Mouse (Mus musculus): Measurements from ENCODE around the gene Ltf. TPM values are rescaled to one million over a fixed set of nuclear protein-coding genes. Genes with fewer than 3 reads are reported as not detected.

Gene Ltf
- polyA plus RNA-seq, 1 experiment from 2014 or later: 2.0 TPM

Other genes with a start within 250 kb of the Ltf start
- not detected in 2 replicates for gene Prss42, start 221.1 kb upstream of the Ltf start, polyA plus RNA-seq (2015; fragmentation: Nextera tagmentation; extraction: Ambion mirVana)
- gene Prss44, start 205.3 kb upstream of the Ltf start, polyA plus RNA-seq (2015; fragmentation: Nextera tagmentation; extraction: Ambion mirVana): not detected in 2 replicates
- not detected in 2 replicates for gene Prss43, start 192.6 kb upstream of the Ltf start, polyA plus RNA-seq (2015; fragmentation: Nextera tagmentation; extraction: Ambion mirVana)
- not detected in 2 replicates for gene Prss45, start 184.7 kb upstream of the Ltf start, polyA plus RNA-seq (2015; fragmentation: Nextera tagmentation; extraction: Ambion mirVana)
- gene Prss46, start 174.8 kb upstream of the Ltf start, polyA plus RNA-seq (2015; fragmentation: Nextera tagmentation; extraction: Ambion mirVana): not detected in 2 replicates
- 0.32 and 0.46 TPM in 2 replicates for gene Prss50, start 161.3 kb upstream of the Ltf start, polyA plus RNA-seq (2015; fragmentation: Nextera tagmentation; extraction: Ambion mirVana)
- gene Als2cl, start 139.4 kb upstream of the Ltf start, polyA plus RNA-seq (2015; fragmentation: Nextera tagmentation; extraction: Ambion mirVana): 2.8 and 3.7 TPM in 2 replicates
- gene Tmie, start 139.2 kb upstream of the Ltf start, polyA plus RNA-seq (2015; fragmentation: Nextera tagmentation; extraction: Ambion mirVana): 0.93 and 1.1 TPM in 2 replicates
- not detected in 2 replicates for gene Fam240a, start 102.4 kb upstream of the Ltf start, polyA plus RNA-seq (2015; fragmentation: Nextera tagmentation; extraction: Ambion mirVana)
- gene Tdgf1, start 73.1 kb upstream of the Ltf start, polyA plus RNA-seq (2015; fragmentation: Nextera tagmentation; extraction: Ambion mirVana): 0.56 and 0.69 TPM in 2 replicates
- gene Lrrc2, start 67.7 kb upstream of the Ltf start, polyA plus RNA-seq (2015; fragmentation: Nextera tagmentation; extraction: Ambion mirVana): 0.32 and 0.57 TPM in 2 replicates
- gene Rtp3, start 28.7 kb upstream of the Ltf start, polyA plus RNA-seq (2015; fragmentation: Nextera tagmentation; extraction: Ambion mirVana): not detected in 2 replicates
- 1.1 and 1.2 TPM in 2 replicates for gene Ccrl2, start 38.2 kb downstream of the Ltf start, polyA plus RNA-seq (2015; fragmentation: Nextera tagmentation; extraction: Ambion mirVana)
- gene Lrrfip2, start 98.3 kb downstream of the Ltf start, polyA plus RNA-seq (2015; fragmentation: Nextera tagmentation; extraction: Ambion mirVana): 39.1 and 39.7 TPM in 2 replicates

Data from limb, embryonic 15.5 days (tissue).